Mouse (Mus musculus): ENCODE results near the gene Cdc25a. TPM values are rescaled to one million over a fixed set of nuclear protein-coding genes. Genes with fewer than 3 reads are reported as not detected.
A peak's percentile ranks its signal among the peaks of the same experiment; 100 is the strongest.

Cdc25a gene
- total and polyA plus RNA-seq, 2 experiments from 2014 or later: 8.1 to 11.0 TPM

DNA sequence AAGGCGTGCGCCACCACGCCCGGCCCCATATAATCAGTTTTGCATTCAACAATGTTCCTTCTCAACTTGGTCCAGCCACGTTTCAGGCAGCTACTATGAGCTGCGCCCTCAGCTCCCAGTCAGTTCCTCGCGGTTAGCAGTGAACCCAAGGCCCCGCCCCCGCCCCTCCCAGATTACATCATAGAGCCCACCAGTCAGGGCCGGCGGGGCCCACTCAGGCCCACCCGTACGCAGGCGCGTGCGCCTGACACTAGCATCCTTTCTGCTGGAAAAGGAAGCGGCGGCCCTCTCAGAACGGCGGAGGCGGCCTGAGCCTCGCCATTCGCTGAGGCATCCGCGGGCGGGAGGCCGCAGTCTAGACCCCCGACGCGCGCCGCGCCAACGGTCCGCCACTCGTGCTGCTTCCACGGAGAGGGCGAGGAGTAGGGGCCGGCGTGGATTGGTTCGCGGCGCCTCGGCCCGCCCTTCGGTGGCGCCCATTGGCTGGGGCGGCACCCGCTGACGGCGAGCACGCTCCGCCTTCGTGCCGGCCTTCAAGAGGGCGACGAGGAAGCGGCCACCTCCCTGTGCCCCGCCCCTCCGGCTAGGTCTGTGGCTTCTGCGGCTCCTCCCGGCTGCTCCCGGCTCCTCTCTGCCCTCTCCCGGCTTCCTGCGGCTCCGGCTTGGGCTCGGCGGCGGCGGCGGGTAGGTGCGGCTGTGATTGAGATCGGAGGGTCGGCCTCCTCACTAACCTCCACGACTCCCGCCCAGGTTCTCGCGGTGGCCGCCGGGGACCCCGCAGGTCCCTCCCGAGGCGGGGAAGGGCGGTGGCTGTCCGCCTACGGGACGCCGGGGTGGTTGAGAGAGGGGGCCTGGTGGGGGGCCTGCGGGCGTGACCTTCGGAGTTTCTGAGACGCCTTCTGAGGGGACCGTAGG is 56.1 kb downstream of the Cdc25a start, which contains the start of gene Map4:
TSS of gene Map4 (plus strand) at position 204 of the 915 bp plus-strand sequence.
- TF ChIP-seq CTCF (IDR thresholded peaks at IDR 0.05; ENCODE audit: low read depth): peak; percentile 32
- peak; percentile 98 for DNase-seq (ENCODE audit: low spot score)
- ATAC-seq: peak; percentile 99
- Histone ChIP-seq H3K4me3 (ENCODE audit: low read length) (peak within 1 kb of the TSS; percentile 78), H3K27ac (peak within 1 kb of the TSS; percentile 92), H3K36me3 (ENCODE audit: insufficient read depth, low read length) (no peaks in the 10 kb centered on the region), H3K9ac (replicated peaks; ENCODE audit: low read length) (peak within 1 kb of the TSS; percentile 78), H3K4me1 (ENCODE audit: insufficient read depth, low read length) (peaks cover 5% of the 10 kb centered on the region; the same call in 1 of the 2 replicates), H3K27me3 (ENCODE audit: insufficient read depth, low read length) (no peaks in the 10 kb centered on the region), H3K9me3 (ENCODE audit: low read length) (no peaks in the 10 kb centered on the region), H3K4me2 (ENCODE audit: low read depth, low read length) (peak within 1 kb of the TSS; percentile 61)
- under 1% methylated on average over 79 of the region's 94 CpGs for WGBS

DNA sequence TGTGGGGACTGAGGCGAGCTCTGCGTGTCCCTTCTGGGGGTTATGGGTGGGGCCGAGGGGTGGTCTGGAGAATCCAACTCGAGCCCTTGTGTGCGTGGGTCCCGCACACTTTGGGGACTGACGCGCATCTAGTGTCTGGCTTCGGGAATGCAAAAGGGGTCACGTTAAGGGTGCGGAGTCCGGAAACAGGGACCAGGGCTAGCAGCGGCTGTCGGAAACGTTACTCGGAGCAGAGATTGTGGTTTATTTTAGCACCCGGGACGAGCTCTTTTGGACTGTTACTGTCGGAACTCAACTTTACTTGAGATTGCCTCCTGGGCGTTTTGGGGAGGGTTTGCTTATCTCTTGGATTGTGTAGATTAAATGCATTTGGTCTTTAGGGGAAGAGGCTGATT is 57.0 kb downstream of the Cdc25a start:
- Histone ChIP-seq H3K27ac (peak overlapping the region; percentile 92), H3K36me3 (ENCODE audit: insufficient read depth, low read length) (no peaks in the 10 kb centered on the region), H3K9ac (replicated peaks; ENCODE audit: low read length) (peak overlapping the region; percentile 78), H3K4me3 (ENCODE audit: low read length) (peak overlapping the region; percentile 78), H3K27me3 (ENCODE audit: insufficient read depth, low read length) (no peaks in the 10 kb centered on the region), H3K4me1 (ENCODE audit: insufficient read depth, low read length) (peaks cover 5% of the 10 kb centered on the region; the same call in 1 of the 2 replicates), H3K4me2 (ENCODE audit: low read depth, low read length) (peak overlapping the region; percentile 61), H3K9me3 (ENCODE audit: low read length) (no peaks in the 10 kb centered on the region)
- peak; percentile 37 for DNase-seq (ENCODE audit: low spot score)
- under 1% methylated on average over 20 of the region's 20 CpGs for WGBS
- TF ChIP-seq CTCF (IDR thresholded peaks at IDR 0.05; ENCODE audit: low read depth): no peak
- no peak for ATAC-seq

DNA sequence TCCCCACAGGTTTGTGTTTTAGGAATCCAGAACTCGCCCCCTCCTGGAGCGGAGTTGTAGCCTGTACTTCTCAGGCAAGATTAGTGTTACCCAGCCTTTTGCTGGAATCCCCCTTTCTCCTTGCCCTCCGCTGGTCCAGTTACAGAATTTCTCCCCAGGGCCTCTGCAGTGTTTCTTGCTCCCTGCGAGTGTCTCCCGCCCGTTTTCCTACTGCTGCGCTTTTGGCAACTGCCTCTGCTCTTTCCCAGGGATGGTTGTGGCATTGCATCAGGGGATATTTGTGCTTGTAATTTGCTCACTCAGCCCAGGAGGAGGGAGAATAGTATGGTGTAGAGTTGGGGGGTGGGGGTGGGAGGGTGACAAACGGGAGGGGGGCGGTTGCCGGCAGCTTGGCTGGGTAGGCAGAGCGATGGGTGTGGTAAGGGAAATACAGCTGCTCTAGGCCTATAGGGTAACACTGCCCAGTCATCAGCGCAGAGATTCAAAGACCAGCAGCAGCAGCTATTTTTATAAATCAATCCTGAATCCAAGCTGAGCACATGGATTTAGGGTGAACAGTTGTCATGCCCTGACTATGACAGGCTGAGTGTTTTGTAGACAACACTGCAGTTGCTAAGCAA is 57.5 kb downstream of the Cdc25a start:
- Histone ChIP-seq H3K9ac (replicated peaks; ENCODE audit: low read length) (peak overlapping the region; percentile 78), H3K4me2 (ENCODE audit: low read depth, low read length) (peak overlapping the region; percentile 61), H3K36me3 (ENCODE audit: insufficient read depth, low read length) (no peaks in the 10 kb centered on the region), H3K27me3 (ENCODE audit: insufficient read depth, low read length) (no peaks in the 10 kb centered on the region), H3K27ac (peak overlapping the region; percentile 92), H3K4me1 (ENCODE audit: insufficient read depth, low read length) (peaks cover 5% of the 10 kb centered on the region; the same call in 1 of the 2 replicates), H3K9me3 (ENCODE audit: low read length) (no peaks in the 10 kb centered on the region), H3K4me3 (ENCODE audit: low read length) (peak overlapping the region; percentile 78)
- DNase-seq (ENCODE audit: low spot score): peak; percentile 66
- peak; percentile 32; the same call in 1 of the 2 replicates for TF ChIP-seq CTCF (IDR thresholded peaks at IDR 0.05; ENCODE audit: low read depth)
- ATAC-seq: no peak
- under 1% methylated on average over 12 of the region's 12 CpGs for WGBS

DNA sequence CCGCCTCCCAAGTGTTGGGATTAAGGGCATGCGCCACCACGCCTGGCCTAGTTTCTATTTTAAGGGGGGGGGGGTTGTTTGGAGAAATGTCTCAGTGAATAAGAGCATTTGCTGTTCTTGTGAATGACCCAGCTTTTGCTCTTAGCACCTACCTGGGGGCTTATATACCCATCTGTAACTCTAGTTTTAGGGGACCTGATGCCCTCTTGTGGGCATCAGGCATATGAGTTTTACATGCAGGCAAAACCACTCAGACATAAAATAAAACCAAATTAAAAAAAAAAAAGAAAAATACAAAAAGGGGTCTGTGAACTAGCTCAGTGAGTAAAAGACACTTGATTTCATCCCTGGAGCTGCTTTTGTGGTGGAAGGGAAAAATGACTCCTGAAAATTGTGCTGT is 64.0 kb downstream of the Cdc25a start:
- WGBS: 96% methylated on average over 3 of the region's 3 CpGs
- no peak overlapping the region for H3K27ac ChIP-seq
- H3K36me3 ChIP-seq (ENCODE audit: insufficient read depth, low read length): no peaks in the 10 kb centered on the region
- no peak for TF ChIP-seq CTCF (IDR thresholded peaks at IDR 0.05; ENCODE audit: low read depth)
- ATAC-seq (no peak), DNase-seq (ENCODE audit: low spot score) (no peak)
- no peaks in the 10 kb centered on the region for H3K27me3 ChIP-seq (ENCODE audit: insufficient read depth, low read length)
- H3K4me3 ChIP-seq (ENCODE audit: low read length): no peak overlapping the region
- no peak overlapping the region for H3K9ac ChIP-seq (replicated peaks; ENCODE audit: low read length)
- H3K9me3 ChIP-seq (ENCODE audit: low read length): no peaks in the 10 kb centered on the region
- H3K4me1 ChIP-seq (ENCODE audit: insufficient read depth, low read length): no peaks in the 10 kb centered on the region
- no peak overlapping the region for H3K4me2 ChIP-seq (ENCODE audit: low read depth, low read length)

DNA sequence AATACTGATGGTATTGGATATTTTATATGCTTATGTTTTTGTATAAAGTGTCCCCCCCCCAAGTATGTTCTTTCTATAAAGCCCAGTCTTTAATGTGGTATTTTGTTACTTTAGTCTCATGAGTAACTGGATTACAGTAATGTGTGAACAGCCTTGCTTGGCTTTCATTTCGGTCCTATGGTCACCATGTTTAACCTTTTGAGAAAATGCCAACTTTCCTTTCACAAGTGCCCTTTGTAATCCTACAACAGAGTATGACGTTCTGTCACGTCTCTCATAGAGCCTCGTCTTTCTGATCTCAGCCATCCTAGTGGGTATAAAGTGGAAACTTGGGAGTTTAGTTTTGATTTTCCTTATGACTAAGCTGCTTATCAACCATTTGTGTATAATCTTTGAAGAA is 67.4 kb downstream of the Cdc25a start:
- no peak for TF ChIP-seq CTCF (IDR thresholded peaks at IDR 0.05; ENCODE audit: low read depth)
- Histone ChIP-seq H3K4me3 (ENCODE audit: low read length) (no peak overlapping the region), H3K9me3 (ENCODE audit: low read length) (no peaks in the 10 kb centered on the region), H3K27ac (no peak overlapping the region), H3K4me1 (ENCODE audit: insufficient read depth, low read length) (no peaks in the 10 kb centered on the region), H3K27me3 (ENCODE audit: insufficient read depth, low read length) (no peaks in the 10 kb centered on the region), H3K36me3 (ENCODE audit: insufficient read depth, low read length) (no peaks in the 10 kb centered on the region), H3K4me2 (ENCODE audit: low read depth, low read length) (no peak overlapping the region), H3K9ac (replicated peaks; ENCODE audit: low read length) (no peak overlapping the region)
- DNase-seq (ENCODE audit: low spot score) (no peak), ATAC-seq (no peak)
- WGBS: 43% methylated on average over 4 of the region's 4 CpGs

Small RNA genes lying within 50 kb of the gene (microRNA-seq; reads per million reads assigned to microRNA genes)
- gene Mir7089: 0.53 to 0.72 reads per million in 2 experiments

Other genes starting within 250 kb of the Cdc25a start
- gene Fbxw24, start 249.5 kb upstream of the Cdc25a start, total RNA-seq (2014; rRNA removed): not detected in 2 replicates
- not detected in 2 replicates for gene Fbxw24, start 249.5 kb upstream of the Cdc25a start, polyA plus RNA-seq (2015; fragmentation: Nextera tagmentation; extraction: Ambion mirVana)
- gene Fbxw25, start 210.9 kb upstream of the Cdc25a start, total RNA-seq (2014; rRNA removed): 0.16 TPM in 1 of 2 replicates, not detected in the other
- gene Fbxw25, start 210.9 kb upstream of the Cdc25a start, polyA plus RNA-seq (2015; fragmentation: Nextera tagmentation; extraction: Ambion mirVana): not detected in 2 replicates
- gene Fbxw18, start 172.9 kb upstream of the Cdc25a start, total RNA-seq (2014; rRNA removed): 0.29 TPM in 1 of 2 replicates, not detected in the other
- 0.11 and 0.19 TPM in 2 replicates for gene Fbxw18, start 172.9 kb upstream of the Cdc25a start, polyA plus RNA-seq (2015; fragmentation: Nextera tagmentation; extraction: Ambion mirVana)
- gene Fbxw26, start 129.5 kb upstream of the Cdc25a start, total RNA-seq (2014; rRNA removed): 0.10 TPM in 1 of 2 replicates, not detected in the other
- gene Fbxw26, start 129.5 kb upstream of the Cdc25a start, polyA plus RNA-seq (2015; fragmentation: Nextera tagmentation; extraction: Ambion mirVana): not detected in 2 replicates
- not detected in 2 replicates for gene Fbxw27, start 84.9 kb upstream of the Cdc25a start, total RNA-seq (2014; rRNA removed)
- gene Fbxw27, start 84.9 kb upstream of the Cdc25a start, polyA plus RNA-seq (2015; fragmentation: Nextera tagmentation; extraction: Ambion mirVana): not detected in 2 replicates
- gene Spink8, start 63.3 kb upstream of the Cdc25a start, total RNA-seq (2014; rRNA removed): not detected in 2 replicates
- 0.24 TPM in 1 of 2 replicates, not detected in the other for gene Spink8, start 63.3 kb upstream of the Cdc25a start, polyA plus RNA-seq (2015; fragmentation: Nextera tagmentation; extraction: Ambion mirVana)
- 30.8 and 43.1 TPM in 2 replicates for gene Nme6, start 42.8 kb upstream of the Cdc25a start, total RNA-seq (2014; rRNA removed)
- gene Nme6, start 42.8 kb upstream of the Cdc25a start, polyA plus RNA-seq (2015; fragmentation: Nextera tagmentation; extraction: Ambion mirVana): 47.2 and 52.9 TPM in 2 replicates
- 0.21 TPM in 1 of 2 replicates, not detected in the other for gene Camp, start 26.0 kb upstream of the Cdc25a start, total RNA-seq (2014; rRNA removed)
- gene Camp, start 26.0 kb upstream of the Cdc25a start, polyA plus RNA-seq (2015; fragmentation: Nextera tagmentation; extraction: Ambion mirVana): 0.91 and 1.3 TPM in 2 replicates
- gene Map4, start 55.9 kb downstream of the Cdc25a start, total RNA-seq (2014; rRNA removed): 247 and 254 TPM in 2 replicates
- 196 and 207 TPM in 2 replicates for gene Map4, start 55.9 kb downstream of the Cdc25a start, polyA plus RNA-seq (2015; fragmentation: Nextera tagmentation; extraction: Ambion mirVana)
- gene Smarcc1, start 242.1 kb downstream of the Cdc25a start, total RNA-seq (2014; rRNA removed): 26.2 and 32.0 TPM in 2 replicates
- gene Smarcc1, start 242.1 kb downstream of the Cdc25a start, polyA plus RNA-seq (2015; fragmentation: Nextera tagmentation; extraction: Ambion mirVana): 58.0 and 59.5 TPM in 2 replicates
- gene Dhx30, start 242.3 kb downstream of the Cdc25a start, total RNA-seq (2014; rRNA removed): 133 and 211 TPM in 2 replicates
- gene Dhx30, start 242.3 kb downstream of the Cdc25a start, polyA plus RNA-seq (2015; fragmentation: Nextera tagmentation; extraction: Ambion mirVana): 125 and 136 TPM in 2 replicates